Comparison of ENCODE assay signal across 15 mouse cellular contexts in genomic region chr1:191872076-191872710, GRCm38 (mm10).
"Had no signal": no experiment of that assay in that cellular context is flagged by ENCODE, and none has a peak within 500 bp of the region (broad histone marks: within the 10 kb centered on the region; RNA-seq: fewer than 3 reads in every experiment).

No protein-coding gene starts in this region.

- H3K27me3 ChIP-seq: limb, embryonic 12.5 days; limb, embryonic 15.5 days had no signal

- H3K4me1 ChIP-seq: limb, embryonic 12.5 days; limb, embryonic 15.5 days had no signal

- H3K36me3 ChIP-seq: limb, embryonic 12.5 days; limb, embryonic 15.5 days; liver, embryonic 15.5 days had no signal

- H3K4me3 ChIP-seq: left cerebral cortex, adult 2 months; limb, embryonic 12.5 days; limb, embryonic 15.5 days; liver, embryonic 15.5 days had no signal

- ATAC-seq: intestine, postnatal 0 days had no signal

- H3K9ac ChIP-seq: limb, embryonic 12.5 days; limb, embryonic 15.5 days; liver, embryonic 15.5 days had no signal

- H3K27ac ChIP-seq: left cerebral cortex, adult 2 months; limb, embryonic 12.5 days; limb, embryonic 15.5 days; liver, embryonic 15.5 days had no signal

- DNase-seq: layer of hippocampus, postnatal 36 days; left cerebral cortex, postnatal 4 days; lung, adult 2 months; lung, postnatal 14 days; lung, postnatal 4 days; midbrain, embryonic 14.5 days; thymus, adult 18-20 months; thymus, postnatal 36 days had no signal

- H3K4me2 ChIP-seq: limb, embryonic 12.5 days; limb, embryonic 15.5 days; liver, embryonic 11.5 days; liver, embryonic 15.5 days; midbrain, embryonic 11.5 days had no signal

- H3K9me3 ChIP-seq: limb, embryonic 12.5 days; limb, embryonic 15.5 days; liver, embryonic 15.5 days had no signal
